Mouse (Mus musculus): Measurements from ENCODE around the gene Alpi.

DNA sequence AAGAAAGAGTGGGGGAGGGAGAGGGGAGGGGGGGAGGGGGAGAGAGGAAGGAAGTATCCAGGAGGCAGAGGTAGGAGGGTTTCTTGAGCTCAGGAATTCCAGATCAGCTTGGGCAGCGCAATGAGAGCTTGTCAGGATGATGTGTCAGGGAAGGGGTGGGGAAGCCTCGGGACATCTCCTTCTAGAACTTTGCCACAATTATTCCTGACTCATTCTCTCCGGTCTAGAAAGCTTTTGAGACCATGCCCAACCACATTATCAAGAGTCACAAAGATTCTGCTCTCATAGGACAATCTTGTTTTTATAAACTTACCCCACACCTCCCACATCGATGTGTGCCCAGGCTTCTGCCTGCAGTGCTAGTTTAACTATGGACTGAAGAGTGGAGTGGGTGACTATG, 30.4 kb upstream of the Alpi start:
- TF ChIP-seq CTCF (IDR thresholded peaks at IDR 0.05; ENCODE audit: low read depth) (no peak), EP300 (IDR thresholded peaks at IDR 0.05; ENCODE audit: low read depth) (no peak)

Data from liver, postnatal 0 days (tissue).